In genomic region chr4:134853259-134853636, GRCm38 (mm10) we compare ENCODE assay signal across 8 mouse cellular contexts. TPM values are rescaled to one million over a fixed set of nuclear protein-coding genes. Genes with fewer than 3 reads are reported as not detected.
DNase-seq lines count a peak whose midpoint lies in the region; ATAC-seq and TF ChIP-seq lines count a peak whose summit lies in the region.

Maco1 (minus strand) TSS chr4:134853345.

- WGBS in forebrain, embryonic 11.5 days = under 1% methylated on average over 38 of the region's 38 CpGs
- under 1% methylated on average over 38 of the region's 38 CpGs for WGBS in large intestine, adult 2 months
- under 1% methylated on average over 37 of the region's 38 CpGs for WGBS in liver, postnatal 0 days (ENCODE audit: insufficient replicate concordance)
- WGBS in neural tube, embryonic 14.5 days = under 1% methylated on average over 34 of the region's 38 CpGs

- DNase-seq in CH12.LX (ENCODE audit: extremely low read depth) = peak; percentile 97
- DNase-seq in c-Kit-positive CD71-negative TER-119-negative erythroid progenitor cells, embryonic 14.5 days (ENCODE audit: low read depth) = peak; percentile 96
- DNase-seq in forebrain, embryonic 11.5 days (ENCODE audit: low spot score) = peak; percentile 99
- DNase-seq in heart, postnatal 10 days = peak; percentile 100
- peak; percentile 98 for DNase-seq in large intestine, adult 2 months (ENCODE audit: low read depth, low spot score)
- peak; percentile 98 for DNase-seq in liver, postnatal 0 days
- peak; percentile 99 for DNase-seq in testis, postnatal 10 days (ENCODE audit: low spot score)

- H3K9me3 ChIP-seq in CH12.LX (replicated peaks; ENCODE audit: low read length) = no peaks in the 10 kb centered on the region
- H3K9me3 ChIP-seq in forebrain, embryonic 11.5 days (ENCODE audit: control insufficient read depth, low read length) = no peaks in the 10 kb centered on the region
- no peaks in the 10 kb centered on the region for H3K9me3 ChIP-seq in liver, postnatal 0 days (ENCODE audit: low read length)
- H3K9me3 ChIP-seq in neural tube, embryonic 14.5 days (ENCODE audit: control insufficient read depth, low read length) = no peaks in the 10 kb centered on the region

- peaks cover 22% of the 10 kb centered on the region for H3K27me3 ChIP-seq in CH12.LX (replicated peaks)
- H3K27me3 ChIP-seq in forebrain, embryonic 11.5 days (ENCODE audit: control insufficient read depth, insufficient read depth, low read length) = peaks cover 4% of the 10 kb centered on the region; the same call in 1 of the 2 replicates
- no peaks in the 10 kb centered on the region for H3K27me3 ChIP-seq in liver, postnatal 0 days (ENCODE audit: insufficient read depth, low read length)
- H3K27me3 ChIP-seq in neural tube, embryonic 14.5 days (ENCODE audit: control insufficient read depth, insufficient read depth, low read length) = no peaks in the 10 kb centered on the region; the same call in 1 of the 2 replicates

- no peak for TF ChIP-seq RAD21 in CH12.LX (IDR thresholded peaks at IDR 0.05; ENCODE audit: low read depth, low read length)

- H3K4me3 ChIP-seq in CH12.LX (replicated peaks in 1 of 3; ENCODE audit: low read depth in 2 of 3, low read length in 2 of 3, poor library complexity in 1 of 3) = peak within 1 kb of the TSS; percentile 75 to 95 (median 85)
- peak within 1 kb of the TSS; percentile 98 for H3K4me3 ChIP-seq in forebrain, embryonic 11.5 days (ENCODE audit: low read depth, low read length)
- peak within 1 kb of the TSS; percentile 94 for H3K4me3 ChIP-seq in liver, postnatal 0 days (ENCODE audit: low read depth, low read length)
- H3K4me3 ChIP-seq in neural tube, embryonic 14.5 days (ENCODE audit: low read depth, low read length) = peak within 1 kb of the TSS; percentile 98

- H3K36me3 ChIP-seq in CH12.LX (replicated peaks in 1 of 2; ENCODE audit: control insufficient read depth in 1 of 2, insufficient read depth in 1 of 2, low read length in 1 of 2) = no peaks in the 10 kb centered on the region
- H3K36me3 ChIP-seq in forebrain, embryonic 11.5 days (ENCODE audit: control insufficient read depth, insufficient read depth, low read length) = no peaks in the 10 kb centered on the region
- H3K36me3 ChIP-seq in liver, postnatal 0 days (replicated peaks; ENCODE audit: insufficient read depth, low read length) = no peaks in the 10 kb centered on the region
- H3K36me3 ChIP-seq in neural tube, embryonic 14.5 days (ENCODE audit: control insufficient read depth, insufficient read depth, low read length) = no peaks in the 10 kb centered on the region

- H3K9ac ChIP-seq in CH12.LX (ENCODE audit: insufficient read depth, low read depth) = peak within 1 kb of the TSS; percentile 83
- peak within 1 kb of the TSS; percentile 98 for H3K9ac ChIP-seq in forebrain, embryonic 11.5 days (ENCODE audit: low read length)
- H3K9ac ChIP-seq in liver, postnatal 0 days (replicated peaks) = peak within 1 kb of the TSS; percentile 96
- H3K9ac ChIP-seq in neural tube, embryonic 14.5 days (replicated peaks; ENCODE audit: low read depth, low read length) = peak within 1 kb of the TSS; percentile 99

- intact Hi-C loops in heart, postnatal 10 days (cut with DNase I) = no loop called here

- no peak for TF ChIP-seq CTCF in CH12.LX (conservative IDR thresholded peaks at IDR 0.05 in 1 of 2, IDR thresholded peaks at IDR 0.05 in 1 of 2; ENCODE audit: low read depth in 2 of 2, low read length in 2 of 2)
- no peak for TF ChIP-seq CTCF in liver, postnatal 0 days (IDR thresholded peaks at IDR 0.05; ENCODE audit: low read depth)

- H3K27ac ChIP-seq in CH12.LX (ENCODE audit: insufficient read depth, low read depth) = peak within 1 kb of the TSS; percentile 65
- H3K27ac ChIP-seq in forebrain, embryonic 11.5 days (ENCODE audit: low read depth, low read length) = peak within 1 kb of the TSS; percentile 86
- H3K27ac ChIP-seq in liver, postnatal 0 days (ENCODE audit: low read depth) = peak within 1 kb of the TSS; percentile 92
- peak within 1 kb of the TSS; percentile 100 for H3K27ac ChIP-seq in neural tube, embryonic 14.5 days (ENCODE audit: low read depth, low read length)

- in situ Hi-C loops in CH12.LX (cut with MboI; ENCODE audit: low pct_ligation_motif_present, low pct_unique_long_range_greater_than_20kb, low sequenced_read_pairs) = no loop called here

- dilution Hi-C loops in CH12.LX (cut with MboI; ENCODE audit: extremely low pct_ligation_motif_present, extremely low pct_unique_long_range_greater_than_20kb, low sequenced_read_pairs) = no loop called here

- no peak for TF ChIP-seq POLR2A in CH12.LX (IDR thresholded peaks at IDR 0.05; ENCODE audit: low read depth, low read length)

- no peak for TF ChIP-seq EP300 in CH12.LX (IDR thresholded peaks at IDR 0.05; ENCODE audit: low read length)
- no peak for TF ChIP-seq EP300 in liver, postnatal 0 days (IDR thresholded peaks at IDR 0.05; ENCODE audit: low read depth)

- H3K4me2 ChIP-seq in CH12.LX (ENCODE audit: insufficient read depth, low read depth, poor library complexity, severe bottlenecking) = peak within 1 kb of the TSS; percentile 80
- peak within 1 kb of the TSS; percentile 79 for H3K4me2 ChIP-seq in forebrain, embryonic 11.5 days (ENCODE audit: low read depth, low read length, severe bottlenecking)
- peak within 1 kb of the TSS; percentile 96 for H3K4me2 ChIP-seq in liver, postnatal 0 days (ENCODE audit: low read depth, low read length)
- peak within 1 kb of the TSS; percentile 86 for H3K4me2 ChIP-seq in neural tube, embryonic 14.5 days (ENCODE audit: low read depth, low read length)

- no peaks in the 10 kb centered on the region; the same call in 1 of the 2 replicates for H3K79me2 ChIP-seq in CH12.LX (replicated peaks; ENCODE audit: control insufficient read depth, extremely low read depth, insufficient read depth, poor library complexity, severe bottlenecking)

- peaks cover 4 to 13% of the 10 kb centered on the region in 2 experiments; a peak in 2 of 4 replicates for H3K4me1 ChIP-seq in CH12.LX (ENCODE audit: control insufficient read depth in 1 of 2, insufficient read depth in 2 of 2)
- peaks cover 3% of the 10 kb centered on the region; the same call in 1 of the 2 replicates for H3K4me1 ChIP-seq in forebrain, embryonic 11.5 days (replicated peaks; ENCODE audit: control insufficient read depth, insufficient read depth, low read length)
- peaks cover 11% of the 10 kb centered on the region for H3K4me1 ChIP-seq in liver, postnatal 0 days (ENCODE audit: insufficient read depth)
- H3K4me1 ChIP-seq in neural tube, embryonic 14.5 days (ENCODE audit: control insufficient read depth, insufficient read depth, low read length) = peaks cover 19% of the 10 kb centered on the region

- peak; percentile 97 for ATAC-seq in forebrain, embryonic 11.5 days (replicated peaks; ENCODE audit: low FRiP score)
- ATAC-seq in liver, postnatal 0 days = peak; percentile 93
- ATAC-seq in neural tube, embryonic 14.5 days (ENCODE audit: low read depth) = peak; percentile 97

TF ChIP-seq in CH12.LX, 34 proteins besides CTCF, POLR2A, EP300 and RAD21:
- TF ChIP-seq RCOR1 (conservative IDR thresholded peaks at IDR 0.05; ENCODE audit: low read depth, low read length) (no peak), ZC3H11A (IDR thresholded peaks at IDR 0.05; ENCODE audit: low read depth, low read length) (no peak), TBP (conservative IDR thresholded peaks at IDR 0.05; ENCODE audit: low read depth, low read length) (peak; percentile 63; the same call in 1 of the 2 replicates), POLR2AphosphoS2 (IDR thresholded peaks at IDR 0.05; ENCODE audit: low read depth, low read length) (no peak), CHD2 (IDR thresholded peaks at IDR 0.05; ENCODE audit: low read length) (peak; percentile 93), ZMIZ1 (IDR thresholded peaks at IDR 0.05; ENCODE audit: low read depth, low read length) (no peak), MAZ (IDR thresholded peaks at IDR 0.05; ENCODE audit: low read depth, low read length) (no peak), MAFK (IDR thresholded peaks at IDR 0.05; ENCODE audit: insufficient replicate concordance, low read length) (no peak), GABPA (IDR thresholded peaks at IDR 0.05; ENCODE audit: insufficient replicate concordance, low read depth, low read length) (no peak), UBTF (IDR thresholded peaks at IDR 0.05; ENCODE audit: low read depth, low read length) (no peak), ELF1 (IDR thresholded peaks at IDR 0.05; ENCODE audit: low read depth, low read length) (peak; percentile 11; the same call in 1 of the 2 replicates), NRF1 (IDR thresholded peaks at IDR 0.05; ENCODE audit: low read depth, low read length) (peak; percentile 44; the same call in 1 of the 2 replicates), ZKSCAN1 (IDR thresholded peaks at IDR 0.05; ENCODE audit: borderline replicate concordance, low read depth, low read length) (no peak), BHLHE40 (IDR thresholded peaks at IDR 0.05; ENCODE audit: low read depth, low read length) (no peak), JUND (conservative IDR thresholded peaks at IDR 0.05; ENCODE audit: low read depth, low read length) (no peak), MAX (IDR thresholded peaks at IDR 0.05; ENCODE audit: low read length) (no peak), HCFC1 (IDR thresholded peaks at IDR 0.05; ENCODE audit: low read depth, low read length) (no peak), USF1 (IDR thresholded peaks at IDR 0.05; ENCODE audit: low read depth, low read length) (no peak)

RNA-seq across cellular contexts. Expression of gene Maco1, which starts in this region (rescaled TPM):
- total RNA-seq in CH12.LX (2012; rRNA removed) (15.8 and 16.6 TPM in 2 replicates), CH12.LX (2014; rRNA removed) (17.3 and 19.6 TPM in 2 replicates)
- polyA plus RNA-seq in CH12.LX (2012; ENCODE audit: insufficient read length, low read depth) = 19.8 and 22.3 TPM in 2 replicates
- polyA plus RNA-seq in forebrain, embryonic 11.5 days (2014; fragmentation: Nextera tagmentation; extraction: Ambion mirVana) = 43.2 and 47.5 TPM in 2 replicates
- 10 to 100 TPM; 24.9 to 25.9 TPM for total RNA-seq in heart, postnatal 10 days (2021)
- polyA plus RNA-seq in large intestine, adult 2 months (2012; rRNA removed) = 5.3 and 7.5 TPM in 2 replicates
- polyA plus RNA-seq in liver, postnatal 0 days (2015; fragmentation: Nextera tagmentation; extraction: Ambion mirVana) = 13.6 and 14.6 TPM in 2 replicates
- 98.6 and 115 TPM in 2 replicates for polyA plus RNA-seq in neural tube, embryonic 14.5 days (2014; fragmentation: Nextera tagmentation; extraction: Ambion mirVana)

Comparison
In these comparisons a context has a peak if more than half of its experiments do, and no peak if none do; other contexts are left out.
1. Peak in every context shown above with its lines: DNase-seq, ATAC-seq, H3K4me3 ChIP-seq and H3K27ac ChIP-seq.